Mouse (Mus musculus): Measurements from ENCODE around the gene Map3k6.

DNA sequence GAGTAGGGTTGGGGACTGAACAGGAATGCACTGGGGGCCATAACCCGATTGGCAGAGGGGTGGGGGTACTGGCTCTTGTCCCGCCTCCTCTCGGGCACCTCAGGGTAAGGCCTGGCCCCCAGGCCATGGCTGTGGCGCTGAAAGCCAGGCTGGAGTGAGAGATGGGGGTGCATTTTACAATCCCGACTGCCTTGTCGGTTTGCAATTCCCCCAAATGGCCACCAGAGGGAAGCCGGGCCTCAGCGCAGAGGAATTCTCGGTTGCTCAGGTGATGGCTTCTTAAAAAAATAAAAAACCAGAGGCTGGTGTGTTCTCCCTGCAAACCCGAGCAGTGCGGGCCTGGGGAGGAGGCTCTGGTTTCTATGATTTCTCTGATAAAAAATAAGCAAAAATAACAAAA is 31.3 kb upstream of the Map3k6 start:
- no peak for TF ChIP-seq POLR2A (IDR thresholded peaks at IDR 0.05; ENCODE audit: insufficient read depth, low read depth, low read length)
- peak; percentile 92 for TF ChIP-seq CTCF (IDR thresholded peaks at IDR 0.05)
- TF ChIP-seq EP300 (IDR thresholded peaks at IDR 0.05; ENCODE audit: insufficient read depth, low read depth, low read length), result peak; percentile 70; the same call in 1 of the 2 replicates

Data from heart, adult 2 months (tissue).